Mouse (Mus musculus) neural tube, embryonic 11.5 days (tissue): ENCODE measurements around the gene Mdm4. TPM values are rescaled to one million over a fixed set of nuclear protein-coding genes. Genes with fewer than 3 reads are reported as not detected.

Experiments
- ATAC-seq: fragments of 200-750 bp; cut with Nextera tagmentation; 2 replicates; pipeline ENCODE4 v1.8.0; 2017; ENCODE audit warnings: moderate number of reproducible peaks, mild to moderate bottlenecking, moderate TSS enrichment, moderate library complexity; ENCODE audit not compliant: insufficient read depth, low FRiP score, low TSS enrichment
- DNase-seq: peaks from one replicate; pipeline ENCODE4 v3.0.0-alpha.2; 2015; ENCODE audit warnings: low spot score
- H3K27ac ChIP-seq: fragments of 300-500 bp; sonication (generic); 2 replicates; pipeline ENCODE4 v1.5.1; 2014; ENCODE audit warnings: low read depth, mild to moderate bottlenecking, low read length
- H3K27me3 ChIP-seq: fragments of 300-500 bp; sonication (generic); 2 replicates; pipeline ENCODE4 v1.6.1; 2014; ENCODE audit warnings: mild to moderate bottlenecking, low read length, mixed read lengths; ENCODE audit not compliant: control insufficient read depth, insufficient read depth
- H3K36me3 ChIP-seq: fragments of 300-500 bp; sonication (generic); 2 replicates; pipeline ENCODE4 v1.6.1; 2014; ENCODE audit warnings: mild to moderate bottlenecking, low read length, moderate library complexity, mixed read lengths; ENCODE audit not compliant: control insufficient read depth, insufficient read depth
- H3K4me1 ChIP-seq: fragments of 300-500 bp; sonication (generic); 2 replicates; pipeline ENCODE4 v1.6.1; 2014; ENCODE audit warnings: low read length, mixed read lengths; ENCODE audit not compliant: control insufficient read depth, insufficient read depth
- H3K4me2 ChIP-seq: fragments of 300-500 bp; sonication (generic); 2 replicates; pipeline ENCODE4 v1.6.1; 2014; ENCODE audit warnings: low read depth, mild to moderate bottlenecking, moderate library complexity
- H3K4me3 ChIP-seq: fragments of 300-500 bp; sonication (generic); 2 replicates; pipeline ENCODE4 v1.5.1; 2014; ENCODE audit warnings: low read depth, low read length
- H3K9ac ChIP-seq: fragments of 300-500 bp; sonication (generic); 2 replicates; pipeline ENCODE4 v1.6.1; 2014; ENCODE audit warnings: mild to moderate bottlenecking, low read length
- H3K9me3 ChIP-seq: fragments of 300-500 bp; sonication (generic); 2 replicates; pipeline ENCODE4 v1.6.1; 2016; ENCODE audit warnings: low read length; ENCODE audit not compliant: control insufficient read depth
- WGBS: fragments of 180-500 bp; shearing (Covaris S2); extraction: QIAGEN DNeasy Blood & Tissue Kit; methylation state at CpG from one replicate; pipeline ENCODE4 v1.1.7; 2014; 5-methylcytosine and 5-hydroxymethylcytosine counted together
- microRNA-seq: library from miRNA; unstranded; fragments of <30 nt; microRNA quantifications from one replicate; pipeline ENCODE4, GENCODE M21; 2016
- polyA plus RNA-seq: library from polyadenylated mRNA; unstranded; fragments of >200 nt; fragmentation: Nextera tagmentation; extraction: Ambion mirVana; gene quantifications from 2 replicates; pipeline ENCODE4 v1.2.1, GENCODE M21; 2014

The Mdm4 gene
- polyA plus RNA-seq, 1 experiment from 2014 or later, result 41.2 TPM

DNA sequence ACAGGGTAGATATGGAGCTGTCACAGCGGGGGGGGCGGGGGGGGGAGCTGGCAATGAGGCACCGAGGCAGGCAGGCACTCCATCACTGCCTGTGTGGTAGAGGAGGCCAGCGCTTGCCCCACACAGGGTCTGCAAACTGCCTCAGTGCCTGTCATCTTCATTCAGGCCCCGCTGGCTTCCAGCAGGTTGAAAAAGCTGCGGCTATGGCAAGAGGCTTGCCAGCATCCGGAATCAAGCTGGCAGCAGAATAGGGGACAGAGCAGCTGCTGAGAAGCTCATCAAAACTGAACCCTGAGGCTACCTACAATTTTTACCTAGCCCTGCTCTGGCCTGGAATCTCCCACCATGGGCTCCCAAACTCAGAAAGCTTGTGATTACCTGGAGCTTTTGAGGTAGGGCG, 112.8 kb downstream of the Mdm4 start:
- no peak overlapping the region for H3K9ac ChIP-seq
- no peak for ATAC-seq
- DNase-seq, result no peak
- peaks cover 13% of the 10 kb centered on the region for H3K4me1 ChIP-seq
- H3K4me3 ChIP-seq, result no peak overlapping the region
- H3K27ac ChIP-seq, result no peak overlapping the region
- H3K4me2 ChIP-seq, result no peak overlapping the region
- no peaks in the 10 kb centered on the region for H3K27me3 ChIP-seq
- H3K9me3 ChIP-seq, result no peaks in the 10 kb centered on the region
- no peaks in the 10 kb centered on the region for H3K36me3 ChIP-seq
- whole genome bisulfite sequencing, result 8% methylated on average over 8 of the region's 8 CpGs

DNA sequence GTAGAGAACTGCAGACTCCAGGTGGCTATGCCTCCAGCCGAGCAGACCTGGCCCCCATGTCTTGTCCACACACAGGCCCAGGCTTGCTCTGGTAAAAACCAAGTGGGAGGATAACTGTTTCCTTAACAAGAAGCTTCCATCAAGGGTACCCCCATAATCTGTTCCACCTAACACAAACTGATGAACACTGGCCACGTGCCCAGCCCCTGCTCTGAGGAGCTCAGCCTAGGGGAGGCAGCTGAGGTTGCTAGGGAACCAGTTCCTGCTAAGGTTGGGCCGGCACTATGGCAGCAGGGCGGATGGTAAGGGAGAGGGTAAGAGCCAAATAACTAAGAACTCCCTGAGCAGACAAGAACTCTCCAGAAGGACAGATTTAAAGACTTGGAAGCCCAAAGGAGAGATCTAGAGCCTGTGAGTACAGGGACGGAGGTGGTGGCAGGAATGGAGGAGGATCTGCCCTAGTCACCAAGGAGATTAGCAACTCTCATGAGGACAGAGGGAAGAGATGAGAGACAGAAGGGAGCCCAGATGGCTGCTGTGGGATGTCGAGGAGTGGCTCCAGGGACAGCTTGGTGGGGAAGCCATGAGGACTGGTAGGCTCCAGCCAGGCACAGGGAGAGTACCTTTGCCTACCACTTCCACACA, 114.4 kb downstream of the Mdm4 start:
- Histone ChIP-seq H3K9ac (no peak overlapping the region), H3K4me3 (no peak overlapping the region), H3K27me3 (no peaks in the 10 kb centered on the region), H3K27ac (no peak overlapping the region), H3K4me2 (no peak overlapping the region), H3K9me3 (no peaks in the 10 kb centered on the region), H3K36me3 (no peaks in the 10 kb centered on the region), H3K4me1 (peaks cover 13% of the 10 kb centered on the region)
- DNase-seq (no peak), ATAC-seq (no peak)
- WGBS, result 60% methylated on average over 6 of the region's 6 CpGs

DNA sequence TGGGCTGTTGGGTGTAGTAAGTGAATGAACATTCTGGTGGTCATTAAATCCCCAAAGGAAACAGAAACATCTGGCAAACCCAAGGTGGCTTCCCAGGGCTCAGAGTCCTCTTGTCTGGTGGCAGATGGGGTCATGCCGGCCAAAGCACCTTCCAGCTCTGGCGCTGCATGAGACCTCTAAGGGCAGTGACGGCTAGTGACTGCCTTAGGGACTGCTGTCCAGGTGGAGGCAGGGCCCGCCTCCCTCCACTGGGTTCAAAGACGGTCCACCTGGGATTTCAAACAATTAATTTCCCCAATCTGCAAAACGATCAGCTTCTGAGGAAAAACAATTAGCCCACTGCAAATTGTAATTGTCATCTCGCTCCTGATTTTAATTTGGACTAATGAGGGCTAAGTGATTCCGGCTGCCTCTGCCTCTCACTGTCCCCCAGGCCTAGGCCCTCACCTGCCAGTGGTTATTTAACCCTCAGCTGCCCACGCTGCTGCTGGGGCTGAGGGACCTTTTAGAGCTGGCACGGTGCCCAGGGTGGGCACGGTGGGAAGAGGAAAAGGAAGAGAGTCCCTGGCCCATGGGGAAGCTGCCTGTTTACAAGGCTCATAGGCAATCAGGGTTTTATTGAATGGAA, 119.8 kb downstream of the Mdm4 start:
- Histone ChIP-seq H3K27ac (no peak overlapping the region), H3K9ac (no peak overlapping the region), H3K36me3 (no peaks in the 10 kb centered on the region), H3K27me3 (no peaks in the 10 kb centered on the region), H3K9me3 (no peaks in the 10 kb centered on the region), H3K4me2 (no peak overlapping the region), H3K4me3 (no peak overlapping the region), H3K4me1 (no peaks in the 10 kb centered on the region)
- WGBS, result 67% methylated on average over 11 of the region's 11 CpGs
- DNase-seq (no peak), ATAC-seq (no peak)

DNA sequence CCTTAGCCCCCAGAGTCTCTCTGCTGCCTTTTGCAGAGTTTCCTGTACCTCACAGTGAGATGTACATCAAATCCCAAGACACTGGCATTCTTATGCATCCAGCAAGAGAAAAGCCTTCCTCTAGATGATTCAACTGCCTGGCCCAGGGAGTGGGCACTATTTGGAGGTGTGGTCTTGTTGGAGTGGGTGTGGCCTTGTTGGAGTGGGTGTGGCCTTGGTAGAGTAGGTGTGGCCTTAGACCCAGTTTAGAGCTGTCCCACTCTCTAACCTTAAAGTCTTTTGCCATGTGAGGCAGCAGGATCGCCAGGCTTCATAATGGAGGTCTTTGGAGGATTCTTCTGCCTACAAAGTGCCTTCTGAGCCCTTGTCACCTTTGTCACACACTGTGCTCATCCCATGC, 120.4 kb downstream of the Mdm4 start:
- Histone ChIP-seq H3K27me3 (no peaks in the 10 kb centered on the region), H3K36me3 (no peaks in the 10 kb centered on the region), H3K9ac (no peak overlapping the region), H3K4me3 (no peak overlapping the region), H3K9me3 (no peaks in the 10 kb centered on the region), H3K4me1 (no peaks in the 10 kb centered on the region), H3K27ac (no peak overlapping the region), H3K4me2 (no peak overlapping the region)
- ATAC-seq, result no peak
- 89% methylated on average over 1 of the region's 1 CpGs for WGBS
- DNase-seq, result no peak

Small RNA genes lying within 50 kb of the gene (microRNA-seq; reads per million reads assigned to microRNA genes)
- gene Gm44300, result not detected

Other genes with a start within 250 kb of the Mdm4 start
- 8.1 and 8.5 TPM in 2 replicates for gene Lrrn2, start 150.3 kb downstream of the Mdm4 start, polyA plus RNA-seq
- gene Pik3c2b, start 15.1 kb upstream of the Mdm4 start, polyA plus RNA-seq, result 14.6 and 15.4 TPM in 2 replicates
- gene Ppp1r15b, start 100.6 kb upstream of the Mdm4 start, polyA plus RNA-seq, result 55.3 and 57.6 TPM in 2 replicates
- 12.5 and 15.2 TPM in 2 replicates for gene Plekha6, start 133.6 kb upstream of the Mdm4 start, polyA plus RNA-seq